Mouse (Mus musculus): ENCODE measurements at regions not wholly inside any gene's neighbourhood (a gene's known extent, or its start where the extent isn't known, plus 50 kb on each side); places are given as distances from the start of the nearest gene placed in this dataset.

DNA sequence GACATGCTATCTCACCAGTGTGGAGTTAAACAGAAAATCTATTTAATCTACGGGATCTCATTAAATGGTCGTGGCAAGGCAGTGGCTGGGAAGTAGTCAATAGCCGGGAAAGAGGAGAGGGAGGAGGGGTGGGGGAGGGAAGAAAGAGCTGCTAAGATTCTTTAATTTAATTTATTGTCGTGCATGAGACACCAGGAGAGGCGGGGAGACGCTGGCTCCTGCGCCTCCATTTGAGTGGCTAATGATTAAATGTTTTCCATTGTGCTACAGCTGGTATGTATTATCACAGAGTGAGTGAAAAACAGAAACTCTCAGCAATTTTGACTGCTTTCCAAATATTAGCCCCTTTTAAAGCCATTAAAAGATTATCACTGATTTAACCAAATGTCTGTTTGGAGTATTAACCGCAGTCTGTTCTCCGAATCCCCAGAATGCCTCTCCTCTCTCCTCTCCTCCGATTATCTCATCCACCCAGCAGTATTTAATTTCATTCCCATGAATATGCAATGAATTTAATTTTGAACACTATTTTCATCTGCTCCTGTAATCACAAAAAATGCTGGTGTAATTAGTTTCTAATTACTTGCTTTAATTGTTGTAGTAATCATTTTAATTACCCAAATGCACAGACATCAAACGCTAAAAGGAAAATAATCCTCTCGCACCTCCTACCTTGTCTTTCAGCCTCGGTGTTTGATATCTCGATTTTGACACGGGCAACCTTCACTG lies 219.3 kb upstream of the Mvb12b start:
- TF ChIP-seq CTCF (IDR thresholded peaks at IDR 0.05; ENCODE audit: low read depth) (no peak), EP300 (IDR thresholded peaks at IDR 0.05; ENCODE audit: low read depth) (no peak)

Measured in heart, postnatal 0 days (tissue).